Mouse (Mus musculus) megakaryocyte, adult 5-6 weeks (primary cell): ENCODE measurements around the gene Lmnb2. TPM values are rescaled to one million over a fixed set of nuclear protein-coding genes. Genes with fewer than 3 reads are reported as not detected.

Experiments
- ATAC-seq: 2 replicates; pipeline ENCODE4 v1.8.0; 2016; ENCODE audit warnings: mild to moderate bottlenecking, inconsistent platforms; ENCODE audit not compliant: poor library complexity, severe bottlenecking
- total RNA-seq, 2 experiments: library from RNA; stranded (forward) in 1 of 2; stranded (reverse) in 1 of 2; fragments of 153-499, 151-499 nt in 1 of 2; fragments of 221-1000, 200-1000 nt in 1 of 2; gene quantifications; 2 replicates each; pipeline versions ENCODE4 v1.2.3 to v1.2.4; 2015 to 2017

The Lmnb2 gene
- total RNA-seq, 2 experiments from 2014 or later, result 9.5 to 35.2 TPM

DNA sequence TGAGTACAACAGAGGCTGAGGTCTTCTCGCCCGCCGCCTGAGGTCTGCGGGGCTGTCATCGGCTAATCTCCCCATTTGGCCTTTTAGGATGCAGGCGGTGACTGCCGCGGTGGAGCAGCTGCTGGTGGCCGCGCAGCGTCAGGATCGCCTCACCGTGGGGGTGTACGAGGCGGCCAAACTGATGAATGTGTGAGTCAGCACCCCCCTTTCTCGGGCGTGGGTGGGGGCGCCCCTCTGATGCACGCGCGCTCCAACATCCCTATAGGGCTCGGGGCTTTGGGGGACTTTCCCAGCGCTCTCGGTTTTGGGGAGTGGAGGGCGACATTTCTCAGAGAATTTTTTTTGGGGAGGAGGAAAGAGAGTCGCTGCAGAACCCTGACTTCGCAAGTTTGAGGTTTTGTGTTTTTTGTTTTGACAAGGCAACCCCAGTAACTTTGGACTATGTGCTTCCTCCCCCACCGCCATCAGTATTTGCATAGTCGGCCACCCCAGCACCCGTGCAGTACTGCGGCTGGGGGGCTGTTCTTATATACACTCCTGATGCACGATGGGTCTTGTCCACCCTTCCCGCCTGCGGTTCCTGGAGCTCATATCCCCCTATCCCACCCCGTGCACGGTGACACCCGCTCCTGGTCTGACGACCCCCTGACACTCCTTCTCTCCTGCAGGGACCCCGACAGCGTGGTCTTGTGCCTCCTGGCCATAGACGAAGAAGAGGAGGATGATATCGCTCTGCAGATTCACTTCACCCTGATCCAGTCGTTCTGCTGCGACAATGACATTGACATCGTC lies 12.5 kb upstream of the Lmnb2 start:
- ATAC-seq, result no peak

DNA sequence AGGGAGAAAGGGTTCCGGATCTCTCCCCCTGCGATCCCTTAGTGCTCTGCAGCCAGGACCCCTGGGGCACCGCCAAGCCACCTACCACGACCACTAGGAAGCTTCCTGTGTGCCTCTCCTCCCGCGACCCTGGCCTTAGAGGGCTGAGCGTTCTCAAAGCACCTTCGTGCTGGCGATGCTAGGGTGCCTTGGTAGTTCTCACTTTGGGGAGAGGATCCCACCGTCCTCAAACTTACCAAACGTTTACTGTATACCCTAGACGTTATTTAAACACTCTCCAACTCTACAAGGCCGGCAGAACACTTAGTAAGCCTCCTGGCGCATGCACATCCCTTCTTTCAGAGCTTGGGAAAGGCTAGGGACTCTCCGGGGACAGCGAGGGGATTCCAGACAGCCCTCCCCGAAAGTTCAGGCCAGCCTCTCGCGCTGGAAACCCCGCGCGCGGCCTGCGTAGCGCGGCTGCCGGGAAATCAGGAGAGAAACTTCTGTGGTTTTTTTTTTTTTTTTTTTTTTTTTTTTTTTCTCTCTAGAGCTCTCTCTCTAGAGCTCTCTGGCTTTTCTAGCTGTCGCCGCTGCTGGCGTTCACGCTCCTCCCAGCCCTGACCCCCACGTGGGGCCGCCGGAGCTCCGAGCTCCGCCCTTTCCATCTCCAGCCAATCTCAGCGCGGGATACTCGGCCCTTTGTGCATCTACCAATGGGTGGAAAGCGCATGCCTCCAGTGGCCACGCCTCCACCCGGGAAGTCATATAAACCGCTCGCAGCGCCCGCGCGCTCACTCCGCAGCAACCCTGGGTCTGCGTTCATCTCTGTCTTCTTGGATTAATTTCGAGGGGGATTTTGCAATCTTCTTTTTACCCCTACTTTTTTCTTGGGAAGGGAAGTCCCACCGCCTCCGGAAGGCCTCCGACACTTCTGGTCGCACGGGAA lies 11.5 kb upstream of the Lmnb2 start, which contains the start of gene Gadd45b:
Gene Gadd45b, plus strand, starts transcription at position 775 of the 928 bp plus-strand sequence.
- ATAC-seq, result peak; percentile 81

DNA sequence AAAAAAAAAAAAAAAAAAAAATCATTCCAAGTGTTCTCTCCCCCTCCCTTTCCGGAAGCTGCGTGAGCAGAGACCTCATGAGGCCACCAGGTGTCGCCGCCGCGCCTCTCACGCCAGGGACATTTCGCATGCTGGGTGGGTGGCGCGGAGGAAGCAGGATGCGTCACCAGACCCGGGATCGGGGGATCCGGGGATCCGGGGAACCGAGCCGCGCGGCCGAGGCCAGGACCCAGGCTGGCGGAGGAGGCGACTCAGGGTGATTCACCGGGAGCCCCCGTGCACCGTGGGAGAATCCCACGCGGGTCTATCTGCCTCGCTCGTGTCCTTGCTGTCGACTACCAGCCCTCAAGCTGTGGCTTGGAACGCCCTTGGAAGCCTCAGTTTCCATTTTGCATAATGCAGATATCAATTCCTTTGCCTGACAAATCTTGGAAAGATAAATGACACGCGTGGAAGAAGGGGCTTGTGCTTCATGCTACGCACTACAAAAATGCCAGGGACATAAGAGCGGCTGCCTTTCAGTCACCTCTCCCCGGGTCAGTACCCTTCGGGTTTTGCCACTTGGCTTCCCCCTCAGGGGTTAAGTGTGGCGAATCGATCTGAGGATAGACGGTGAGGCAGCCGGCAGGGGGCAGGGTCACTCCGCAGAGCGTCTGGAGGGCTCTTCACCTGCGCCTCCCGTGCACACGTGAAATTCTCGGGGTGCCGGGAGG lies 10.7 kb upstream of the Lmnb2 start:
- ATAC-seq, result peak; percentile 58

DNA sequence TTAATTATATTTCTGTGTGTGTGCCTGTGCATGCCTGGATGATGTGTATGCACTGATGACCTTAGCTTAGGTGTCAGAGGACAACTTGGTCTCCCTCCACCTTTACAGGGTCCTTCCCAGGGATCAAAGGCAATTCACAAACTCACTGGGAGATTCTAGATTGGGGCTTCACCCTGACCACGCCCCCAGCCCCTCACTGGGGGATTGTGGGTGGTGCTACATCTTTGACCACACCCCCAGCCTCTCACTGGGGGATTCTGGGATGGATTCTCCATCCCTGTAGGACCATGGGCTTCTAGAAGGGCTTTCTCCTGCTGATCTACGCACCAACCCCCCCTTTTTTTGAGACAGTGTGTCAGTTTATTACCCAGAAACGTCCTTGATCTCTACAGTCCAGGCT lies 7.4 kb upstream of the Lmnb2 start:
- ATAC-seq, result no peak

DNA sequence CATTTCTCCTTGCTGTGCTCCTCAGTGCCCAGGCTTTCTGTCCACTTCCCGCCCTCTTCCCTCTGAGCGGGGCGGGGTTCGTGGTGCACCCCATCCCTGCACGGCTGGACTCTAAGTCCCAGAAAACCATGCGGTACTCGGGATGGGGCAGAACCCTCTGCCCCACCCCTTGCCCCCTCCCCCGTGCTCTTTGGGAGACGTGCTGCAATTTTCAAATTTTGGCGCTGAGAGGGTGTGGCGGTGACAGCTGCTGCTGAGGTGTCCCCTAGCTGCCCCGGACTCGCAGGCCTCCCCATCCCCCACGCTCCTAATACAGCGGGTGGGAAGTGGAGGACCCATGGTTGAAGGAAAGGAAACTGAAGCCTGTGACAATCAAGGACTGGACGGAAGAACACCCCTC lies 3.9 kb upstream of the Lmnb2 start:
- peak; percentile 72 for ATAC-seq

DNA sequence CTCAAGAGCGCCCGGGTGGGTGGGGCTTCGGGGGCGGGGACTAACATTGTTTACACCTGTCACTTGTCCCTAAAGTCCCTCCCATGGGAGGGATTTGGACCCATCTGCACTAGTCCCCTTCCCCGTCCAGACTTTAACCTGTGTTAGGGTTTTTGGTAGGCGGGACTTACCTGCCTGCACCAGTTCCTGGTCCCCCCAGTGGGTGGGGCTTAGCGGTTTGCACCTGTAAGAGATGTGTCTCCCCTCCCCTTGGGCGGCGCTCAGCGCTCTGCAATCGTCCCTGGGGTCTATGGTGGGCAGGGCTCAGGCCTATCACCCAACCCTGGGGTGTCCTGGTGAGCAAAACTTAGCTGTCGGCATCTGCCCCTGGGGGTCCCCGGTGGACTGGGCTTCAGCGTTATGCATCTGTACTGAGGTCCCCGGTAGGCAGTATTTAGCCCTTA lies 688 bp downstream of the Lmnb2 start:
- 0 out of 2 replicates have a peak, but pooled peaks have one; percentile 9 for ATAC-seq

DNA sequence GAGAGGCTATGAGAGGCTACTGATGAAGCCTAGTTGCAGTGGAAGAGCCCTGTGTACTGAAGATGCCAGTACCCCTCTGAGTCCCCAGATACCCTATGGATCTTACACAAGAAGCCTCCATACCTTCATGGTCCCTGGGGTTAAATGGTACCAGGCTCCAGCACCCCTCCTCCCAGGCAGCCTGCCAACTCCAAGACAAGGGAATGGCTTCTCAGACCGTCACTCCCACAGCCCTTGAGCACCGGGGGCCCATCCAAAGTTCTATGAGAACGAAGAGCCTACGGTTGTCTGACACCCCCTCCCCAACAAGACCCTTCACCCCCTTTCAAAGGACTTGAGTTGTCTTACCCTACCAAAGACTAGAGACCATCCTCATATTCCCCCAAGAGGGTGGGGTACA lies 2.3 kb downstream of the Lmnb2 start:
- no peak for ATAC-seq

DNA sequence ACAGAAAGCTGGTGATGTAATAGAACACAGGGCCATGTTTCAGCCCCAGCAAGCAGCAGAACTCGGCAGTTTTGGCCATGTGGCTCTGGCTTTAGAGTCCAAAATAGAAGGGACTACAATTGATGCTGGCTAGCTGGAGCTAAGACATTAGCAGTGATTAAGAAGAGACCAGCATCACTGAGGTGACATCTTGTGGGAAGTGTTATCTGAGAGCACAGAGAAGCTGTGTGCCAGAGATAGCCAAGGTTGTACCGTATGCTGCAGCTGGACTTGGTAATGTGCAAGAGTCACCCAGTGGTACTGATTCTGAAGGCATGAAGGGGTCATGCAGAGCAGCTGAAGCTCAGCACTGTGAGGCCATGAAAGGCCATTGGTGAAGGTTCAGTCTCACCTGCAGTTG lies 2.8 kb downstream of the Lmnb2 start:
- ATAC-seq, result no peak

DNA sequence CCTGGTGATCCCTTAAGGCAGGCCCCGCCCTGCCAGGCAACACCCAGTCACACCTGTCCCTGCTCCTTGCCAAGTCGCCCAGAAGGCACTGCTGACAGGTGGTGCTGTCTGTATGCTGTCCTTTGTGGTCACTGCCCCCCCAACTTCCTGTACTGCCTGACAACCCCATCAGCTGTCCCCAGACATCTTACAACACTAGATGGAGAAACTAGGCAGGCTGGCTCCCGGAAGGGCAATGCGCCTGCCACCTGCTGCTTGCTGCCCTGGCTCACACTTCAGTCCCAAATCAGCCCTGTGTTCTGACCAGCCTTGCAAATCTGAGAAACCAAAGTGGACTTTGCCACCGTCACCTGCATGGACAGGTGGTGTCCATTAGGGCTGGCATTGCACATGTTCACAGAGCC lies 3.8 kb downstream of the Lmnb2 start:
- ATAC-seq, result peak; percentile 83

DNA sequence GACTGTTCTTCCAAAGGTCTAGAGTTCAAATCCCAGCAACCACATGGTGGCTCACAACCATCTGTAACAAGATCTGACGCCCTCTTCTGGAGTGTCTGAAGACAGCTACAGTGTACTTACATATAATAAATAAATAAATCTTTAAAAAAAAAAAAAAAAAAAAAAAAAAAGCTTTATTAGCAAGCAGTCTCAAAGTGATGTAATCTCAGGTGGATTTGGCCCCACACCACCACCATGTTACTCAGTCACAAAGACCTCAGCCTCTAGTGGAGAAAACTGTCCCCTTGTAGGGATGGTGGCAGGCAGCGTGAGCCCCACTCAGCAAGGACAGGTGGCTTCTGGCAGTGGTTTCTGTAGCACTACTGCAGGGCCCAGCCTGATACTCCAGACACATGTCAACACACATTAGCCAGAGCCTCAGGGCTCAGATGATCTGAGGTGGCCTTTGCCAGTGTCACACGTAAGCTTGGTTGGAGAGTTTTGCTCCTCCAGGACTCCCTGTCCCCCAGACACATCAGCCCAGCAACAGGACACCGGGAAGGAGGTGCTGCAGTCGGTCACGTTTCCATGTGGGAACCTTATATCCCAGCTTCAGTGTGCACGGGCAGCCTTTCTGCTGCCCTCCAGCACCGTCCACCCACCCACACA lies 4.6 kb downstream of the Lmnb2 start:
- ATAC-seq, result no peak

DNA sequence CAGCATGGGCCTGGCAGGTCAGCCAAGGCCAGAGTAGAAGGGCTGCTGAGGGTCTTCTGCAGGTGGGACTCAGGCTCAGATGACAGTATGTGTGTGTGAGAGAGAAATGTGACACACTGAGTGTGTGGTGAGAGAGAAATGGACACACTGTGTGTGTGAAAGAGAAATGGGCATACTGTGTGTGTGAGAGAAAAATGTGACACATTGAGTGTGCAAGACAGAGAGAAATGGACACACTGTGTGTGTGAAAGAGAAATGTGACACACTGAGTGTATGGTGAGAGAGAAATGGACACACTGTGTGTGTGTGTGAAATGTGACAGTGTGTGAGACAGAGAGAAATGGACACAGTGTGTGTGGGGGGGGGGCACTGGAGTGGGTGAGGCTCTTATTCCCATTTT lies 6.2 kb downstream of the Lmnb2 start:
- ATAC-seq, result no peak

DNA sequence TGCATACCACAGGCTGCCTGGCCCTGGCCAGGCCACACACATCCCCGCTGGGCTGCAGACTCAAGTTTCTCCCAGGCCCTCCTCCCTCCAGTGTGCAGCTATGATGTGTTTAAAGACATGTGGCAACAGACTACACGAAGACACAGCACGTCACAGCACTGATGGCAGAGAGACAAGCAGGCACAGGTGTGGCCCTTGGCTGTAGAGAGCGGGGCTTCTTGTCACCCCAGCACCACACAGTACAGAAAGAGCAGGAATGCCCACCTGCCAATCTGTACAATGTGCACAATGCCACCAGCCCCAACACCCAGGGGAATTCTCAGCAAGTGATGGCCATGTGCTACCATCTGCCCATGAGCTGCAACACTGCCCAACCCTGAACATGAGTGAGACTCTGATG lies 6.7 kb downstream of the Lmnb2 start:
- no peak for ATAC-seq

DNA sequence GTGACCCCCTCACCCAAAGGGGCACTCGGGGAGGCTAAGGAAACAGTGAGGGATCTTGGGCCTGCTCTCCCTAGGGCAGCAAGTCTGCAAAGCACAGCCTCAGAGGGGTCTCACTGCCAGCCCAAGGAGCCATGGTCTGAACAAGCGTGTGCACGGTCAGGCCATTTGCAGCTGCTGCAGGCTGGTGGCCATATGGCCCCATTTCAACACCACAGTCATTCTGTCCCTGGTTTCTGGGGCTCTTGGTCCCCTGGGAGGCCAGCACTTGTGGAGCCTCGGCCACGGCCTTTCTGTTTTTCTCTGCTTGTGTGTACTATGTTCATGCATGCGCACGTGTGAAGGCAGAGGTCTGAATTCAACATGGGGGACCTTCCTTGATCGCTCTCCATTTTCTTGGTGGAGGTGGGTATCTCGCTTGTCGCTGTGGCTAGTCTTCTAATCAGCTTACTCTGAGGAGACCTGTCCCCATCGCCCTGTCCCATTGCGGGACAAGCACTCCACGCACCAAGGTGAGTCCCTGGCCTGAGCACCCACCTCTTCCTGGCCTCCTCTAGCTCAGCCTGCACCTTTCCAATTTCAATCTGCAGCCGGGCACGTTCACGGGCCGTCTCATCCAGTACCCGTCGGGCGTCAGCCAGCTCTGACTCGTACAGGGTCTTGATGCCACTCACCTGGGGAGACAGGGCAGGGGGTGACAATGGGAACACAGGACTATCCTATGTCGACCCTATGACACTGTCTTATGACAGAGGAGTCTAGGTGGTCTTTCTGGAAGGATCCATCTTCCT lies 8.5 kb downstream of the Lmnb2 start:
- ATAC-seq, result no peak

DNA sequence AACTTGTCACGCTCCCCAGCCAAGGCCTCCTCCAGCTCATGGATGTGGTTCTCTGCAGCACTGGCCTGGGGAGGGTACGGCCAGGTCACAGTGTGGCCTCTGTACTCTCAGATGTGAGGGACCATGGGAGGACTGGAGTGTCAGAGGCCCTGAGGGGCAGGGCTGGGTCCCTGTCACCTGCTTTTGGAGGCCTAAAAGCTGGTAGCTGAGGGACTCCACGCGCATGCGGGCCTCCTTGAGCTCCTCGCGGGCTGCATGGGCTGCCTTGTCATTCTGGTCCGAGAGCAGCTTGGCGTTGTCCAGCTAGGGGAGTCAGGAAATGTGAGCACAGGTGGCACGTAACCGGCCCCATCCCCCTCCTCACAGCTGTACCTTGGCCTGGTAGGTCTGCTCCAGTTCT lies 13.3 kb downstream of the Lmnb2 start:
- no peak for ATAC-seq

DNA sequence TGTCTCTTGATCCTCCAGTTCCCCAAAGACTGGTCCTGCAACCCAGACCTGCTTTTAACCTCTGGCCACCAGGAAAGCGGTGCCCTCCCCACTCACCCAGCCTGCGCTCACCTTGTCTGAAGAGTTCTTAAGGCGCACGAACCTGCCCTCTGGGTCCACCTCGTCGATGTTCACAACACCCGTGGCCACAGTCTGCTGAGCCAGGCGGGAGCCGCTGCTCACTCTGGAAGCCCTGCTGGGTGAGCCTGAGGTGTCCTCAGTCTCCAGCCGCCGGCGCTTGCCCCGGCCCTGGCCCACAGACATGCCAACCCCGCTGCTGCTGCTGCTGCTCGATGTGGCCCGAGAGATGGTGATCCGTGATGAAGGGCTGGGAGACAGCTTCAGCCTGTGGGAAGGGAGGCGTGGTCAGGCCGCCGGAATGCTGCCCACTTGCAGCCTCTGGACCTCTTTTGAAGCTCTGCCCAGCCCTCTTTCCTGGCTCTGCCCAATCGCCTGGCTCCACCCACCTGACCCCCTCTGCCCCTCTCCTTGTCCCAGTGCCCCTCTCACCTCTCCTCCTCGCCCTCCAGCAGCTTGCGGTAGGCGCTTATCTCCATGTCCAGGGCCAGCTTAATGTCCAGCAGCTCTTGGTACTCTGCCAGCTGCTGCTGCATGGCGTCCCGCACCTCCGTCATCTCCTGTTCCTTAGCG lies 13.9 kb downstream of the Lmnb2 start:
- ATAC-seq, result no peak

DNA sequence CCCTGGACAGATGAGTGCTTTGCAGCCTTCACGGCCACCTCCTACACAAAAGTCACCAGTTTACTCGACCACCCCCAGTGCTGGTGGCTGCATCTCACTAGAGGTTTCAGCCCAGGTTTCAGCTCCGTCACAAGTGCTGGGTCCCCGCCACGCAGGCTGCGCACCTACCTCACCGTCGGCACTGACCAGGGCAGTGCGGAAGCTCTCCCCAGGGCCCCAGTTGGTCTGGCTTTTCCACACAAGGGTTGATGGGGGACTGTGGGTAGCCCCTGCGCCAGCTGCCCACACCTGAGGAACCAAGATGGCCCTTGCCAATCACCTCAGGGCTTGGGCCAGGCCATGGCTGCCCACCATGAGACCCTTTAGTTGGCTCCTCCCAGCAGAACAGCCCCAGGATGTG lies 14.8 kb downstream of the Lmnb2 start:
- no peak for ATAC-seq

DNA sequence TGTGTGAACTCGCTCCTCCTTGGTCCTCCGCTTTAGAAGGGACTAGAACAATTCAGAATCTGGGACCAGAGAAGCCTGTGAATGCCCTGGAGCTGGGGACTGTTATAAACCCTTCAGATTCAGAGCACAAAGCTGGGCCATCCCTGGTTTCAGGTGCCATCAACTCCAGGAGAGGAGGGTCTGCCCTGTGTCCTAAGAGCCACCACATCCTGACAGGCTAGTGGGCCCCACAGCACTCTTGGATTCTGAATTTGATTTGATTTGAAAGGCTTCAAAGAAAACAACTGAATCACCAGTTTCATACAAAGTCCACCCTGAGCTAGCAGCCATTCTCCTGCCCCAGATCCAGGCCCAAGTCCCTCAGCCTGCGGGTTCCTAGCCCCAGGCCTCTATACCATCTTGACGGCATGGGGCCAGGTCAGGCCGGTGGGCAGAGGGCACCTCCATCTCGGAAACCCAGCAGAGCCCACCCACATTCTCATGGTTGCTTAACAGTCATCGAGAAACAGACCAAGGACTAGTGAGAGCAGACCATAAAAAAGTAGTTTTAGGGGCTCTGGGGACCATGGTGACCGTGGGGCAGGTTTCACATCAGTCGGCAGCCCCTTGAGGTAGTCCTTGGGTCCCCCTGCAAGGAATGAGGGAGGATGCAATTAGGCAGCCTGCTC lies 15.6 kb downstream of the Lmnb2 start:
- ATAC-seq, result no peak

DNA sequence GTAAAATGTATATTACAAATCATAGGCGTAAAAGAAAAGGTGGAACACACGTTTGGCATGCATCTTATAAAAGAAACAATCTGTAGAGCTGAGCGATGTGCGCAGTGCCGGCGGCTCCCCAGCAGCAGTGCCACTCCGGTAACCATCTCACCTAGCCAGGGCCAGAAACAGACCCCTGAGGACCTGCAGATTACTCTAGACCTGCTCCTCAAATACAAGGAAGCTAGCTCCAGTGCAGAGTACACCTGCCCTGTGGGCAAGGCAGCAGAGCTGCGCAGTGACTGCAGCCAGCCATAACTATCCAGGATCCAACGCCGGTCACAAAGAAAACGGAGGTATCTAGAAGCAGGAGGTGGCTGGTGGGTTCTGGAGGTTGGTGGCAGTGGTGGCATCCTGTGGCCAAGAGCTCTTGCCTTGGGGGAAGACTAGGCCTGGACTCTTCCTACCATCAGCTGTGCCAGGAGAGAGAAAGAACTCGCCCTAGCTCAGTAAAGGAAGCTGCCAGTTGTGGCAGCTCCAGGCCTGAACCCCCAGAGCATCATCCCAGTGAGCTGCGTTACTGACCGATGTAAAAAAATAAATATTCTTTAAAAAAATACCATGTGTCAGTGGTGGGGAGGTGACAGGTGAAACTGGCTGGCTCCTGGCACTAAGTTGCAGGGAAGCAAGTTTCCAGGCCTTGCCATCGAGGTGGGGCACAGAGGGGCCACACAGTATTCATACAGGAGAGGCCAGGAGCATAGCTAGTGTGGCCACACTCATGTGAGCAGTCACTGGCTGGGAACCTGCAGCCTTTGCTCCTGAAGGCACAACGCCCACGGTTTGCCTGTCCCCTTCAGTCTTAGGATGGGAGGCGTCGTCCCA lies 16.4 kb downstream of the Lmnb2 start:
- ATAC-seq, result no peak
